Mouse (Mus musculus) small intestine, adult 2 months (tissue): ENCODE results near the gene Gm21983.

Source experiments
- CTCF ChIP-seq: fragments of 200-500 bp; IDR thresholded peaks from 2 replicates; pipeline ENCODE4 v1.5.1; 2012; ENCODE audit warnings: low read depth, mild to moderate bottlenecking, control low read depth, inconsistent platforms, low read length, moderate library complexity, mixed read lengths; ENCODE audit not compliant: insufficient replicate concordance, insufficient read length; ENCODE audit errors: extremely low read depth
- POLR2A ChIP-seq: fragments of 200-500 bp; IDR thresholded peaks from 2 replicates; pipeline ENCODE4 v1.6.1; 2012; ENCODE audit warnings: low read depth, mild to moderate bottlenecking, control low read depth, inconsistent platforms, low read length, moderate library complexity

DNA sequence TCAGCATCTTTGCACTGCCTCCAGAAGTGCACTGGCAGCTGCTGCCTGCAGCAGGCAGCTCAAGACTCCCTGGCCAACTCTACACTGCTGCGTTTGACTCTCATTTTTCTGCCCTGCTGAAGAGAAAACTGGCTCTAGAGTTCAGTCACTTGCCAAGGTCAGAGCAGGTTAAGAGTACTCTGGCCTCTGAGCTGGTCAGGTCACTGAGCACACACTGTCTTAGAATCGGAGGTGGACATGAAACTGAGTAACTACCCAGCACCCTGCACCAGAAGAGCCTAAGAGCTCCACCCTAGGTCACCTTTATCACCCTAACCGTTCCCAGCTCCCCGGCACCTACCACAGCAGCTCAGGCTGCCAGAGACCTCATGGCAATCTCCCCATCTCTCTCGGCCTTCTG is 5.1 kb upstream of the Gm21983 start:
- TF ChIP-seq CTCF: no peak
- no peak for TF ChIP-seq POLR2A
